Mouse (Mus musculus): ENCODE results near the gene Fndc3b. TPM values are rescaled to one million over a fixed set of nuclear protein-coding genes. Genes with fewer than 3 reads are reported as not detected.
A peak's percentile ranks its signal among the peaks of the same experiment; 100 is the strongest.

Fndc3b gene
- polyA plus RNA-seq, 1 experiment from 2014 or later, result 29.0 TPM

DNA sequence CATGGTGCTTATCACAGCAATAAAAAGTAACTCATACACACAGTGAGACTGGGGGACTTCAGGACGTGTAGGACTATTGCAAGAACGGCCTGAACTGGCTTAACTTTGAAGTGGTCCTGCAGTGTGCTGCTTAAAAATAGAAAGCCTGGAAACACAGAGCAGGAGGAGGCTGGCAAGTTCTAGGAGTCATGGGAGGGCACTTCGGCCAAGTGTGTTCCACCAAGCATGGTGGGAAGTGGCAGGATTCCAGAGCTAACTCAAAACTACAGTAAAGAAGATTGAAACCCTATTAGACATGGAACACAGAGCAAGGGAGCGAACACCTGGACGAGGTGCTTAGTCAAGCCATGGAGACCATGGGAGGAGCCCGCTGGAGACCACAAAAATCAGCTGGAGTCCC lies 14.6 kb upstream of the Fndc3b start:
- Histone ChIP-seq H3K4me1 (ENCODE audit: control insufficient read depth in 2 of 2, insufficient read depth in 2 of 2, low read length in 2 of 2) (peaks cover 9 to 26% of the 10 kb centered on the region in 2 experiments), H3K36me3 (ENCODE audit: control insufficient read depth, insufficient read depth, low read length) (no peaks in the 10 kb centered on the region), H3K27me3 (ENCODE audit: control insufficient read depth, insufficient read depth, low read length) (no peaks in the 10 kb centered on the region), H3K27ac (replicated peaks in 1 of 2; ENCODE audit: control insufficient read depth in 1 of 2, insufficient read depth in 1 of 2, low read depth in 2 of 2, low read length in 2 of 2) (peak overlapping the region; percentile 10 to 35; a peak in 1 of 4 replicates), H3K4me2 (ENCODE audit: low read length) (no peak overlapping the region), H3K4me3 (ENCODE audit: control insufficient read depth in 1 of 2, insufficient read depth in 1 of 2, low read depth in 1 of 2, low read length in 2 of 2) (no peak overlapping the region), H3K9ac (ENCODE audit: low read length) (no peak overlapping the region), H3K9me3 (ENCODE audit: control insufficient read depth, low read length) (no peaks in the 10 kb centered on the region)
- ATAC-seq (ENCODE audit: insufficient number of reproducible peaks, insufficient read depth, low FRiP score, low read depth), result no peak
- WGBS, result 57% methylated on average over 6 of the region's 6 CpGs

DNA sequence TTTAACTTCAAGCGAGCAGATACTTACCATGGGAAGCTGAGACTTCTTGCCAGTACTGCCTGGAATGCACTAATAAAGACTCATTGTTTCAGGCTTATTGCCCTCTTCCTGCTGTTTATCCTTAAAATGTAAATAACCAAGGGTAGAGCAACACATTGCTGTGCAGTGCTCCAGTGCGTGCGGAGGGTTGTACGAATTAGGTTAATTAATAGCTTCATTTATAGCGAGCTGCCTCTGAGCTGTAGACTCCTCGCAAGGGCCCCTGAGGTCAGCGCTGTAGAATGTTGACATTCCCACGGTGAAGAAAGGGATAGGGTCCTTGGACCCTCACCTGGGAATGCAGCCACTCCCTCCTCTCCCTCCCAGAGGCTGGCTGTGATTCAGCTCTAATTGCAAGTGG lies 13.1 kb upstream of the Fndc3b start:
- ATAC-seq (ENCODE audit: insufficient number of reproducible peaks, insufficient read depth, low FRiP score, low read depth), result no peak
- H3K36me3 ChIP-seq (ENCODE audit: control insufficient read depth, insufficient read depth, low read length), result no peaks in the 10 kb centered on the region
- peaks cover 9 to 18% of the 10 kb centered on the region in 2 experiments; a peak in 3 of 4 replicates for H3K4me1 ChIP-seq (ENCODE audit: control insufficient read depth in 2 of 2, insufficient read depth in 2 of 2, low read length in 2 of 2)
- H3K27me3 ChIP-seq (ENCODE audit: control insufficient read depth, insufficient read depth, low read length), result no peaks in the 10 kb centered on the region
- no peak overlapping the region for H3K27ac ChIP-seq (replicated peaks in 1 of 2; ENCODE audit: control insufficient read depth in 1 of 2, insufficient read depth in 1 of 2, low read depth in 2 of 2, low read length in 2 of 2)
- WGBS, result 84% methylated on average over 8 of the region's 8 CpGs
- no peak overlapping the region for H3K4me3 ChIP-seq (ENCODE audit: control insufficient read depth in 1 of 2, insufficient read depth in 1 of 2, low read depth in 1 of 2, low read length in 2 of 2)
- no peak overlapping the region for H3K4me2 ChIP-seq (ENCODE audit: low read length)
- no peaks in the 10 kb centered on the region for H3K9me3 ChIP-seq (ENCODE audit: control insufficient read depth, low read length)
- H3K9ac ChIP-seq (ENCODE audit: low read length), result no peak overlapping the region

- no peaks in the 10 kb centered on the region for H3K36me3 ChIP-seq (ENCODE audit: control insufficient read depth, insufficient read depth, low read length)
- 44% methylated on average over 5 of the region's 5 CpGs for WGBS
- H3K9me3 ChIP-seq (ENCODE audit: control insufficient read depth, low read length), result no peaks in the 10 kb centered on the region
- no peaks in the 10 kb centered on the region for H3K27me3 ChIP-seq (ENCODE audit: control insufficient read depth, insufficient read depth, low read length)
- ATAC-seq (ENCODE audit: insufficient number of reproducible peaks, insufficient read depth, low FRiP score, low read depth), result no peak
- H3K4me1 ChIP-seq (ENCODE audit: control insufficient read depth in 2 of 2, insufficient read depth in 2 of 2, low read length in 2 of 2), result peaks cover 0 to 3% of the 10 kb centered on the region in 2 experiments; a peak in 1 of 4 replicates
- no peak overlapping the region for H3K4me2 ChIP-seq (ENCODE audit: low read length)
- no peak overlapping the region for H3K27ac ChIP-seq (replicated peaks in 1 of 2; ENCODE audit: control insufficient read depth in 1 of 2, insufficient read depth in 1 of 2, low read depth in 2 of 2, low read length in 2 of 2)
- no peak overlapping the region for H3K9ac ChIP-seq (ENCODE audit: low read length)
- no peak overlapping the region for H3K4me3 ChIP-seq (ENCODE audit: control insufficient read depth in 1 of 2, insufficient read depth in 1 of 2, low read depth in 1 of 2, low read length in 2 of 2)
These were observed 7.8 kb upstream of the Fndc3b start for GRCm38 (mm10) chr3:27718829-27719365.

DNA sequence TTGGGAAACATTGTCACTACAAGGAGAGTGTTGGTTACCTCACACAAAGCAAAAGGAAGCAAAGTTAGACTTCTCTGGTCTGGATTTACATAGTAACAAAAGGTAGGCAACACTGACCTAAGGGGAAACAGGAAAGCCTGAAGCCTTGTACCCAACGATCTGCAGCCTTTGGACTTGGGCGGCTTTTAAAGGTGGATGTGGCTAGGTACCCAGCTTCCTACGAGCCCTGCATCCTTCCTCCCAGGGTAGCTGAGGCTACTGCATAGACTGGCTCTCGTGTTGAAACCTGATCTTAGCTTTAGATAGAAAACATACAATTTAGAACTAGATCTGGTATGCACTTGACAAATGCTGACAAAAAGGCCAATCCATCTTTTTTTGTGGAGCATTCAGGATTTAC lies 2.9 kb upstream of the Fndc3b start:
- no peak overlapping the region for H3K4me3 ChIP-seq (ENCODE audit: control insufficient read depth in 1 of 2, insufficient read depth in 1 of 2, low read depth in 1 of 2, low read length in 2 of 2)
- WGBS, result 74% methylated on average over 4 of the region's 4 CpGs
- no peak overlapping the region for H3K27ac ChIP-seq (replicated peaks in 1 of 2; ENCODE audit: control insufficient read depth in 1 of 2, insufficient read depth in 1 of 2, low read depth in 2 of 2, low read length in 2 of 2)
- no peak for ATAC-seq (ENCODE audit: insufficient number of reproducible peaks, insufficient read depth, low FRiP score, low read depth)
- no peaks in the 10 kb centered on the region for H3K27me3 ChIP-seq (ENCODE audit: control insufficient read depth, insufficient read depth, low read length)
- H3K9me3 ChIP-seq (ENCODE audit: control insufficient read depth, low read length), result no peaks in the 10 kb centered on the region
- no peak overlapping the region for H3K9ac ChIP-seq (ENCODE audit: low read length)
- no peak overlapping the region for H3K4me2 ChIP-seq (ENCODE audit: low read length)
- H3K36me3 ChIP-seq (ENCODE audit: control insufficient read depth, insufficient read depth, low read length), result no peaks in the 10 kb centered on the region
- H3K4me1 ChIP-seq (ENCODE audit: control insufficient read depth in 2 of 2, insufficient read depth in 2 of 2, low read length in 2 of 2), result peaks cover 2 to 4% of the 10 kb centered on the region in 2 experiments; a peak in 1 of 4 replicates

DNA sequence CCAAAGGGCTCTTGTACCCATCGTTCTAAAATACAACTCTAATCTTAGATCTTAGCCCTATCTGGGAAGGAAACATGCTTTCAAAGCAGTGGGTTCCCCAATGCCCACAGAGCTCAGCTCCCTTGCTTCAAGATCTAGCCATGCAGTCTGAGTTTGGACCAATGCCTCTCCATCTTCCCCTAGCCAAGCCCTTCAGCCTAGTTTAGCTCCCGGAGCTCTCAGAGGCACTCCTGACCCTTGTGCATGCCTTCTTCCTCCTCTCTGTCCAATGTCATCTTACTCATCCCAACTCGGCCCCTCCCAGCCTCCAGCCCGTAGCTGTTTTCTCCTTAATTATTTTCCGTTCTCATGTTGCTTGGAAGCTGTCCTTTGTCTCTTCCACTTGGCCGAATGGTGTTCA lies 1.3 kb upstream of the Fndc3b start:
- H3K4me1 ChIP-seq (ENCODE audit: control insufficient read depth in 2 of 2, insufficient read depth in 2 of 2, low read length in 2 of 2), result peaks cover 5 to 17% of the 10 kb centered on the region in 2 experiments; a peak in 3 of 4 replicates
- H3K4me2 ChIP-seq (ENCODE audit: low read length), result no peak overlapping the region
- H3K9ac ChIP-seq (ENCODE audit: low read length), result no peak overlapping the region
- H3K36me3 ChIP-seq (ENCODE audit: control insufficient read depth, insufficient read depth, low read length), result no peaks in the 10 kb centered on the region
- no peak overlapping the region for H3K4me3 ChIP-seq (ENCODE audit: control insufficient read depth in 1 of 2, insufficient read depth in 1 of 2, low read depth in 1 of 2, low read length in 2 of 2)
- WGBS, result 57% methylated on average over 6 of the region's 6 CpGs
- ATAC-seq (ENCODE audit: insufficient number of reproducible peaks, insufficient read depth, low FRiP score, low read depth), result no peak
- no peak overlapping the region for H3K27ac ChIP-seq (replicated peaks in 1 of 2; ENCODE audit: control insufficient read depth in 1 of 2, insufficient read depth in 1 of 2, low read depth in 2 of 2, low read length in 2 of 2)
- no peaks in the 10 kb centered on the region for H3K9me3 ChIP-seq (ENCODE audit: control insufficient read depth, low read length)
- H3K27me3 ChIP-seq (ENCODE audit: control insufficient read depth, insufficient read depth, low read length), result no peaks in the 10 kb centered on the region

DNA sequence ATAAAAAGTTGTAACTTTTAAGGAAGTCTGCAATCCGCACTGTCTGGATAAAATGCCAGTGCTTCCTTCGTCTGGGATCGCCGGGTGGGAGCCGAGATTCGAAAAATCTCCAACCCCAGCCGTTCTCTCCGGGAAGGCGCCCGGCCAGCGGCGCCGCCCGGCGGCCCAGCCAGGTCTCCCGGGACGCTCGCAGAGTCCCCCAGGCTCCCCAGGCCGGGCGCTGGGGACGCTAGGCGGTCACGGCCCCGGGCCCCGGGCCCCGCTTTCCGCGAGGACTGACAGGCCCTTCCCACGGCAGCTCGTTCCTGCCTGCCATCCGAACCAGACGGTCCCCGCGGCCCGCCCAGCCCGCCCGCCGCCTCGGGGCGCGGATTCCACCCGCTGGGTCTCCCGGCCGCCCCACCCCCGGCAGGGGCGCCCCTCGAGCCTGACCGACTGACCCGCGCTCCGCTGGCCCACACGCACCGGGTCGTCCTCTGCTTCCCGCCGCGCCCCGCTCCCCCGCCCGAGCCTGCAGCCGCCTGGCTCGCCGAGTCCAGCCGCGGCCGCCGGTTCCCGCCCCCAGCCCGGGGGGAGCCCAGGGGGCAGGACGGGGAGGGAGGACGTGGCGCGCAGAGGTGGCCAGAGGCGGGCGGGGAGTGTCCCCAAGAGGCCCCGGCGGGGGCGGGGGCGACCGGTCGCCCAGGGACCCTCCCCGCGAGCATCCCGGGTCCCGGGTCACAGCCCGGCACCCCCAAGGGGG lies 1.0 kb downstream of the Fndc3b start:
- H3K4me3 ChIP-seq (ENCODE audit: control insufficient read depth in 1 of 2, insufficient read depth in 1 of 2, low read depth in 1 of 2, low read length in 2 of 2), result peak overlapping the region; percentile 66 to 90
- peak; percentile 87 for ATAC-seq (ENCODE audit: insufficient number of reproducible peaks, insufficient read depth, low FRiP score, low read depth)
- H3K9me3 ChIP-seq (ENCODE audit: control insufficient read depth, low read length), result no peaks in the 10 kb centered on the region
- peak overlapping the region; percentile 97 for H3K9ac ChIP-seq (ENCODE audit: low read length)
- peak overlapping the region; percentile 71 for H3K4me2 ChIP-seq (ENCODE audit: low read length)
- no peaks in the 10 kb centered on the region for H3K27me3 ChIP-seq (ENCODE audit: control insufficient read depth, insufficient read depth, low read length)
- peak overlapping the region; percentile 96 to 99 for H3K27ac ChIP-seq (replicated peaks in 1 of 2; ENCODE audit: control insufficient read depth in 1 of 2, insufficient read depth in 1 of 2, low read depth in 2 of 2, low read length in 2 of 2)
- no peaks in the 10 kb centered on the region for H3K36me3 ChIP-seq (ENCODE audit: control insufficient read depth, insufficient read depth, low read length)
- WGBS, result under 1% methylated on average over 69 of the region's 86 CpGs
- H3K4me1 ChIP-seq (ENCODE audit: control insufficient read depth in 2 of 2, insufficient read depth in 2 of 2, low read length in 2 of 2), result peaks cover 11 to 37% of the 10 kb centered on the region in 2 experiments

GRCm38 (mm10) chr3:27709096-27709905 lies 1.8 kb downstream of the Fndc3b start:
- H3K4me3 ChIP-seq (ENCODE audit: control insufficient read depth in 1 of 2, insufficient read depth in 1 of 2, low read depth in 1 of 2, low read length in 2 of 2), result peak overlapping the region; percentile 66 to 90
- H3K27me3 ChIP-seq (ENCODE audit: control insufficient read depth, insufficient read depth, low read length), result no peaks in the 10 kb centered on the region
- peak overlapping the region; percentile 97 for H3K9ac ChIP-seq (ENCODE audit: low read length)
- H3K4me1 ChIP-seq (ENCODE audit: control insufficient read depth in 2 of 2, insufficient read depth in 2 of 2, low read length in 2 of 2), result peaks cover 18 to 45% of the 10 kb centered on the region in 2 experiments
- H3K36me3 ChIP-seq (ENCODE audit: control insufficient read depth, insufficient read depth, low read length), result no peaks in the 10 kb centered on the region
- WGBS, result 1% methylated on average over 22 of the region's 22 CpGs
- H3K9me3 ChIP-seq (ENCODE audit: control insufficient read depth, low read length), result no peaks in the 10 kb centered on the region
- ATAC-seq (ENCODE audit: insufficient number of reproducible peaks, insufficient read depth, low FRiP score, low read depth), result no peak
- H3K27ac ChIP-seq (replicated peaks in 1 of 2; ENCODE audit: control insufficient read depth in 1 of 2, insufficient read depth in 1 of 2, low read depth in 2 of 2, low read length in 2 of 2), result peak overlapping the region; percentile 96 to 99
- H3K4me2 ChIP-seq (ENCODE audit: low read length), result peak overlapping the region; percentile 71
